Mouse (Mus musculus): ENCODE results near the gene Ppp2r5d. TPM values are rescaled to one million over a fixed set of nuclear protein-coding genes. Genes with fewer than 3 reads are reported as not detected.

The Ppp2r5d gene
- polyA plus RNA-seq, 1 experiment from 2014 or later: 69.9 TPM

GRCm38 (mm10) chr17:46710959-46711597, 6.2 kb upstream of the Ppp2r5d start, which contains the start of gene Pex6:
Gene Pex6 (plus strand): TSS chr17:46711463.
- H3K27ac ChIP-seq (ENCODE audit: low read depth, low read length): peak within 1 kb of the TSS; percentile 75; the same call in 1 of the 2 replicates
- H3K27me3 ChIP-seq (ENCODE audit: control insufficient read depth, insufficient read depth, low read length): no peaks in the 10 kb centered on the region; the same call in 1 of the 2 replicates
- peaks cover 5% of the 10 kb centered on the region; the same call in 1 of the 2 replicates for H3K36me3 ChIP-seq (ENCODE audit: control insufficient read depth, insufficient read depth, low read length)
- peaks cover 13% of the 10 kb centered on the region; the same call in 1 of the 2 replicates for H3K4me1 ChIP-seq (ENCODE audit: control insufficient read depth, insufficient read depth, low read length)
- peak; percentile 90 for ATAC-seq (ENCODE audit: low read depth)
- peak within 1 kb of the TSS; percentile 99 for H3K4me2 ChIP-seq (ENCODE audit: low read depth, low read length)
- peak within 1 kb of the TSS; percentile 97 for H3K4me3 ChIP-seq (ENCODE audit: low read depth, low read length)
- WGBS: 7% methylated on average over 36 of the region's 36 CpGs
- peak within 1 kb of the TSS; percentile 81 for H3K9ac ChIP-seq (replicated peaks; ENCODE audit: low read depth, low read length)
- no peaks in the 10 kb centered on the region for H3K9me3 ChIP-seq (ENCODE audit: control insufficient read depth, low read length)

- no peak for ATAC-seq (ENCODE audit: low read depth)
- WGBS: 95% methylated on average over 14 of the region's 14 CpGs
- no peaks in the 10 kb centered on the region for H3K36me3 ChIP-seq (ENCODE audit: control insufficient read depth, insufficient read depth, low read length)
- no peaks in the 10 kb centered on the region; the same call in 1 of the 2 replicates for H3K27me3 ChIP-seq (ENCODE audit: control insufficient read depth, insufficient read depth, low read length)
- H3K4me2 ChIP-seq (ENCODE audit: low read depth, low read length): no peak overlapping the region
- H3K4me1 ChIP-seq (ENCODE audit: control insufficient read depth, insufficient read depth, low read length): peaks cover 26% of the 10 kb centered on the region
- no peak overlapping the region for H3K27ac ChIP-seq (ENCODE audit: low read depth, low read length)
- no peak overlapping the region for H3K9ac ChIP-seq (replicated peaks; ENCODE audit: low read depth, low read length)
- H3K4me3 ChIP-seq (ENCODE audit: low read depth, low read length): no peak overlapping the region
- no peaks in the 10 kb centered on the region for H3K9me3 ChIP-seq (ENCODE audit: control insufficient read depth, low read length)
Measured at GRCm38 (mm10) chr17:46706375-46707089, 1.6 kb upstream of the Ppp2r5d start.

GRCm38 (mm10) chr17:46703971-46704886, 682 bp downstream of the Ppp2r5d start:
- Histone ChIP-seq H3K9ac (replicated peaks; ENCODE audit: low read depth, low read length) (peak overlapping the region; percentile 90), H3K27ac (ENCODE audit: low read depth, low read length) (peak overlapping the region; percentile 89), H3K9me3 (ENCODE audit: control insufficient read depth, low read length) (no peaks in the 10 kb centered on the region), H3K4me1 (ENCODE audit: control insufficient read depth, insufficient read depth, low read length) (peaks cover 31% of the 10 kb centered on the region), H3K27me3 (ENCODE audit: control insufficient read depth, insufficient read depth, low read length) (no peaks in the 10 kb centered on the region), H3K4me2 (ENCODE audit: low read depth, low read length) (peak overlapping the region; percentile 95), H3K4me3 (ENCODE audit: low read depth, low read length) (peak overlapping the region; percentile 88), H3K36me3 (ENCODE audit: control insufficient read depth, insufficient read depth, low read length) (no peaks in the 10 kb centered on the region)
- peak; percentile 71 for ATAC-seq (ENCODE audit: low read depth)
- WGBS: 9% methylated on average over 29 of the region's 41 CpGs

GRCm38 (mm10) chr17:46702506-46702905, 2.4 kb downstream of the Ppp2r5d start:
- Histone ChIP-seq H3K4me3 (ENCODE audit: low read depth, low read length) (no peak overlapping the region), H3K9me3 (ENCODE audit: control insufficient read depth, low read length) (no peaks in the 10 kb centered on the region), H3K4me1 (ENCODE audit: control insufficient read depth, insufficient read depth, low read length) (peaks cover 31% of the 10 kb centered on the region), H3K27ac (ENCODE audit: low read depth, low read length) (no peak overlapping the region), H3K9ac (replicated peaks; ENCODE audit: low read depth, low read length) (no peak overlapping the region), H3K36me3 (ENCODE audit: control insufficient read depth, insufficient read depth, low read length) (no peaks in the 10 kb centered on the region), H3K4me2 (ENCODE audit: low read depth, low read length) (0 out of 2 replicates have a peak overlapping the region, but pooled peaks have one; percentile 95), H3K27me3 (ENCODE audit: control insufficient read depth, insufficient read depth, low read length) (no peaks in the 10 kb centered on the region)
- no peak for ATAC-seq (ENCODE audit: low read depth)
- WGBS: 93% methylated on average over 5 of the region's 5 CpGs

- Histone ChIP-seq H3K4me3 (ENCODE audit: low read depth, low read length) (no peak overlapping the region), H3K9ac (replicated peaks; ENCODE audit: low read depth, low read length) (no peak overlapping the region), H3K36me3 (ENCODE audit: control insufficient read depth, insufficient read depth, low read length) (no peaks in the 10 kb centered on the region), H3K27ac (ENCODE audit: low read depth, low read length) (no peak overlapping the region), H3K4me1 (ENCODE audit: control insufficient read depth, insufficient read depth, low read length) (peaks cover 31% of the 10 kb centered on the region), H3K4me2 (ENCODE audit: low read depth, low read length) (no peak overlapping the region), H3K27me3 (ENCODE audit: control insufficient read depth, insufficient read depth, low read length) (no peaks in the 10 kb centered on the region), H3K9me3 (ENCODE audit: control insufficient read depth, low read length) (no peaks in the 10 kb centered on the region)
- WGBS: 86% methylated on average over 12 of the region's 12 CpGs
- no peak for ATAC-seq (ENCODE audit: low read depth)
Measured at GRCm38 (mm10) chr17:46702100-46702499, 2.8 kb downstream of the Ppp2r5d start.

- Histone ChIP-seq H3K9ac (replicated peaks; ENCODE audit: low read depth, low read length) (0 out of 2 replicates have a peak overlapping the region, but pooled peaks have one; percentile 25), H3K9me3 (ENCODE audit: control insufficient read depth, low read length) (no peaks in the 10 kb centered on the region), H3K36me3 (ENCODE audit: control insufficient read depth, insufficient read depth, low read length) (no peaks in the 10 kb centered on the region), H3K27ac (ENCODE audit: low read depth, low read length) (no peak overlapping the region), H3K4me2 (ENCODE audit: low read depth, low read length) (no peak overlapping the region), H3K27me3 (ENCODE audit: control insufficient read depth, insufficient read depth, low read length) (no peaks in the 10 kb centered on the region), H3K4me1 (ENCODE audit: control insufficient read depth, insufficient read depth, low read length) (peaks cover 31% of the 10 kb centered on the region), H3K4me3 (ENCODE audit: low read depth, low read length) (no peak overlapping the region)
- WGBS: 78% methylated on average over 12 of the region's 12 CpGs
- no peak for ATAC-seq (ENCODE audit: low read depth)
Measured at GRCm38 (mm10) chr17:46701489-46701888, 3.4 kb downstream of the Ppp2r5d start.

GRCm38 (mm10) chr17:46699912-46700311, 5.0 kb downstream of the Ppp2r5d start:
- 89% methylated on average over 3 of the region's 3 CpGs for WGBS
- H3K4me2 ChIP-seq (ENCODE audit: low read depth, low read length): no peak overlapping the region
- no peaks in the 10 kb centered on the region for H3K27me3 ChIP-seq (ENCODE audit: control insufficient read depth, insufficient read depth, low read length)
- H3K27ac ChIP-seq (ENCODE audit: low read depth, low read length): no peak overlapping the region
- peaks cover 25% of the 10 kb centered on the region for H3K4me1 ChIP-seq (ENCODE audit: control insufficient read depth, insufficient read depth, low read length)
- H3K4me3 ChIP-seq (ENCODE audit: low read depth, low read length): no peak overlapping the region
- no peaks in the 10 kb centered on the region for H3K36me3 ChIP-seq (ENCODE audit: control insufficient read depth, insufficient read depth, low read length)
- no peak for ATAC-seq (ENCODE audit: low read depth)
- no peaks in the 10 kb centered on the region for H3K9me3 ChIP-seq (ENCODE audit: control insufficient read depth, low read length)
- H3K9ac ChIP-seq (replicated peaks; ENCODE audit: low read depth, low read length): no peak overlapping the region

GRCm38 (mm10) chr17:46699245-46699644, 5.7 kb downstream of the Ppp2r5d start:
- no peaks in the 10 kb centered on the region for H3K27me3 ChIP-seq (ENCODE audit: control insufficient read depth, insufficient read depth, low read length)
- H3K4me3 ChIP-seq (ENCODE audit: low read depth, low read length): no peak overlapping the region
- no peaks in the 10 kb centered on the region for H3K9me3 ChIP-seq (ENCODE audit: control insufficient read depth, low read length)
- H3K4me2 ChIP-seq (ENCODE audit: low read depth, low read length): no peak overlapping the region
- no peak overlapping the region for H3K9ac ChIP-seq (replicated peaks; ENCODE audit: low read depth, low read length)
- 45% methylated on average over 5 of the region's 5 CpGs for whole genome bisulfite sequencing
- H3K27ac ChIP-seq (ENCODE audit: low read depth, low read length): no peak overlapping the region
- H3K36me3 ChIP-seq (ENCODE audit: control insufficient read depth, insufficient read depth, low read length): no peaks in the 10 kb centered on the region
- peaks cover 25% of the 10 kb centered on the region for H3K4me1 ChIP-seq (ENCODE audit: control insufficient read depth, insufficient read depth, low read length)
- ATAC-seq (ENCODE audit: low read depth): no peak
